Mouse (Mus musculus) ES-Bruce4 (cell line): ENCODE measurements around the gene Tcp10c. TPM values are rescaled to one million over a fixed set of nuclear protein-coding genes. Genes with fewer than 3 reads are reported as not detected.
"Not testable (repeated sequence)": the region's sequence is repeated elsewhere in the genome, so short reads cannot be mapped to it uniquely, and the experiment has no call there.

Experiments used
- H3K27ac ChIP-seq: 2 replicates; pipeline ENCODE4 v1.5.1; 2012; ENCODE audit warnings: low read length, inconsistent platforms; ENCODE audit not compliant: insufficient read depth
- H3K27me3 ChIP-seq: 2 replicates; pipeline ENCODE4 v1.6.1; 2012; ENCODE audit warnings: mild to moderate bottlenecking, low read length, inconsistent platforms; ENCODE audit not compliant: control insufficient read depth, poor library complexity, insufficient read depth, severe bottlenecking
- H3K36me3 ChIP-seq: 2 replicates; pipeline ENCODE4 v1.6.1; 2012; ENCODE audit warnings: inconsistent platforms, mild to moderate bottlenecking, low read length, moderate library complexity; ENCODE audit not compliant: control insufficient read depth, poor library complexity, insufficient read depth, severe bottlenecking
- H3K4me1 ChIP-seq: one replicate; pipeline ENCODE4 v1.8.1; 2011; ENCODE audit warnings: low read length; ENCODE audit not compliant: control insufficient read depth, insufficient read depth
- H3K4me3 ChIP-seq: 2 replicates; pipeline ENCODE4 v1.5.1; 2011; ENCODE audit warnings: low read depth, mild to moderate bottlenecking, low read length
- H3K9ac ChIP-seq: 2 replicates; pipeline ENCODE4 v1.6.1; 2012; ENCODE audit warnings: low read depth, mild to moderate bottlenecking, inconsistent platforms; ENCODE audit not compliant: poor library complexity, severe bottlenecking
- H3K9me3 ChIP-seq: replicated peaks from 2 replicates; pipeline ENCODE4 v1.6.1; 2012; ENCODE audit warnings: mild to moderate bottlenecking, low read length, inconsistent platforms; ENCODE audit not compliant: control insufficient read depth, poor library complexity, insufficient read depth, severe bottlenecking
- polyA plus RNA-seq: library from polyadenylated mRNA; stranded (reverse); fragments of >200 nt; gene quantifications from 2 replicates; pipeline ENCODE4 v1.2.4, GENCODE M21; 2011; ENCODE audit warnings: low read depth; ENCODE audit not compliant: missing spikeins, insufficient read depth, insufficient read length

The Tcp10c gene
- polyA plus RNA-seq, 1 experiment, result not detected

DNA sequence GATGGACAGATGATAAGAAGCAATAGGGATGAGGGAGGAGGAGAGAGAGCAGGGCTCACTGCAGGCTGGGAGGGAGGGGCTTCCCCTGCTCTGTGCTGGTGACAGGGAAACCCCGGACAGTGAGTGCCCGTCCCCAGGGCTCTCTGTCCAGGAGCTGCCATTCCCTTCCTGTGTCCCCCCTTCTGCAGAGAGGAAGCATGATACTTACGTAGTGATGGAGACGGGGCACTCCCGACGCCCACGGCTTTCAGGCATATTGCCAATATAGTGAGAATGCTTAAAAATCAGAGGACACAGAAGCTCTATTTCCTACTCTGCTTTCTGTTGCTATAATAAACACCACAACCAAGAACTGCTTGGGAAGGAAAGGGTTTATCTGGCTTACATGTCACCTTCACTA, 14.3 kb downstream of the Tcp10c start:
- not testable (repeated sequence) for H3K4me3 ChIP-seq, H3K27me3 ChIP-seq, H3K4me1 ChIP-seq, H3K27ac ChIP-seq, H3K36me3 ChIP-seq, H3K9ac ChIP-seq, H3K9me3 ChIP-seq

- not testable (repeated sequence) for H3K9ac ChIP-seq, H3K4me1 ChIP-seq, H3K4me3 ChIP-seq, H3K27ac ChIP-seq, H3K9me3 ChIP-seq, H3K27me3 ChIP-seq, H3K36me3 ChIP-seq
Observed at GRCm38 (mm10) chr17:13370746-13371145, 16.4 kb downstream of the Tcp10c start.

DNA sequence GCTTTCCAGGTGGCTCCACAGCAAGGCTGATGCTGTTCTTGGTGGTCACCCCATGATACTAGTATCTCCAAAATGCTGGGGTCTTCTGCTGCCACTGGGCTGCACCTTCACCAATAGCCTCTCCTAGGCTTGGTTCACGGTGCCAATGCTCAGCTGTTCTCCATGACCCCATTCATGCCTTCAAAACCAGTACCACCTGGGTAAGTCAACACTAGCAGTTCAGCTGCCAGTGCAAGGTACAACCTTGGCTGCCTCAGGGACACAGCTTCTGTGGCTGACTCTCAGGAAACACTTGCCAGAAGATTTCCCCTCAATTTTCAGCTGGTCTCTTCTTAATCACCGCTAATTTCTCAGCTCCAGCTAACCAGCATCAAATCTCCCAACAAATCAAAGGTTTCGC, 24.0 kb downstream of the Tcp10c start:
- not testable (repeated sequence) for H3K36me3 ChIP-seq, H3K9ac ChIP-seq, H3K9me3 ChIP-seq, H3K4me1 ChIP-seq, H3K27me3 ChIP-seq, H3K27ac ChIP-seq, H3K4me3 ChIP-seq

- not testable (repeated sequence) for H3K27ac ChIP-seq, H3K36me3 ChIP-seq, H3K9me3 ChIP-seq, H3K27me3 ChIP-seq, H3K4me3 ChIP-seq, H3K4me1 ChIP-seq, H3K9ac ChIP-seq
Observed at GRCm38 (mm10) chr17:13379951-13380615, 25.7 kb downstream of the Tcp10c start.

DNA sequence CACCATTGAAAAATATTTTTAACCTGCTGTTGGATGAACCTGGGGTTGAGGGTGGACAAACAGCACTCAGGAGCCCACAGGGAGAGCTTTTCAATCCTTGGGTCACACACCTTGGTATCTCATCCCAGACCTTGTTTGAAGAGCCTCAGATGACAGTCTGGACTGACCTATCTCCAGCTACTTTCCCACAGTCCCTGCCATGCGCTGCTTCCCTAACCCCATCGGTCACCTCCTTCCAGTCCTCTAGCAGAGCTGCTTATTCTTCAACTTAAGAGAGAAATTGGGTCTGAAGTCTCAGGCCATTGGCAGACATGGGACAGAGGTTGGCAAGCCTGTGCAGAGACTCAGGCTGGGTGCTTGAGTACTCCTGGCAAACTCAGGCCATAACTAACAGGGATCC, 26.9 kb downstream of the Tcp10c start:
- H3K27me3 ChIP-seq, H3K4me3 ChIP-seq, H3K27ac ChIP-seq, H3K4me1 ChIP-seq, H3K9me3 ChIP-seq, H3K36me3 ChIP-seq, H3K9ac ChIP-seq: not testable (repeated sequence)

GRCm38 (mm10) chr17:13391020-13391419, 36.6 kb downstream of the Tcp10c start:
- H3K4me3 ChIP-seq, H3K9me3 ChIP-seq, H3K27ac ChIP-seq, H3K9ac ChIP-seq, H3K27me3 ChIP-seq, H3K36me3 ChIP-seq, H3K4me1 ChIP-seq: not testable (repeated sequence)

GRCm38 (mm10) chr17:13399961-13400360, 45.6 kb downstream of the Tcp10c start:
- H3K27me3 ChIP-seq, H3K4me1 ChIP-seq, H3K36me3 ChIP-seq, H3K9ac ChIP-seq, H3K27ac ChIP-seq, H3K9me3 ChIP-seq, H3K4me3 ChIP-seq: not testable (repeated sequence)

DNA sequence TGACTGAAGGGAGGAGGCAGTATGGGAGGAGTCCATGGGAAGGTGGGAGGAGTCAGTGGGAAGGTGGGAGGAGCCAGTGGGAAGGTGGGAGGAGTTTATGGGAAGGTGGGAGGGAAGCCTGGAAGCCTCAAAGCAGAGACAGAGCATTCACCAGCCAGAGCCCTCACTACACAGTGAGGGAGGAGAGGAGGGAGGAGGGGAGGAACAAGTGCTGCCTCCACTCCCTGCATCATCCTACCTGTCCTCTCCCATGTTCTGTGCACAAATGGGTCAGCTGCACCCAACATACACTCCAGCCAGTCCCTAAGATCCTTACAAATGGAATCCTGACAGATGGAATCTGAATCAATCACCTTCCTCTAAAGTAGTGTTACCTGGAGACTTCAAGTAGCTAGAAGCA, 47.7 kb downstream of the Tcp10c start:
- H3K4me3 ChIP-seq, H3K4me1 ChIP-seq, H3K36me3 ChIP-seq, H3K27ac ChIP-seq, H3K9me3 ChIP-seq, H3K27me3 ChIP-seq, H3K9ac ChIP-seq: not testable (repeated sequence)

GRCm38 (mm10) chr17:13403527-13404131, 49.3 kb downstream of the Tcp10c start:
- not testable (repeated sequence) for H3K27ac ChIP-seq, H3K36me3 ChIP-seq, H3K27me3 ChIP-seq, H3K9ac ChIP-seq, H3K4me1 ChIP-seq, H3K4me3 ChIP-seq, H3K9me3 ChIP-seq

DNA sequence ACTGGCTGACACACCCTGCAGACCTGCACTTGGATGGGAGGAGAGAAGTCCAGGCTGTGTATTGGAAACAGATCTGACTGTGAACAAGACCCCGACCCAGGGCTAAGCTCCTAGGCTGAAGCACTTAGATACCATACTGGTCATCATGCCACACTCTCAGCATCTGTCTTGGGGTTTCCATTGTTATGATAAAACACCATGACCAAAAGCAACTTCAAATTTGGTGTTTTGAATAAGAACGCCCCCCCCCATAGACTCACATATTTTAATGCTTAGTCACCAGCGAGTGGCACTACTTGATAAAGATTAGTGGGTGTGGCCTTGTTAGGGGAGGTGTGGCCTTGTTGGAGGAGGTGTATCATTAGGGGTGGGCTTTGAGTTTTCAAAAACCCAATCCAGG, 51.7 kb downstream of the Tcp10c start:
- not testable (repeated sequence) for H3K36me3 ChIP-seq, H3K4me1 ChIP-seq, H3K4me3 ChIP-seq, H3K9ac ChIP-seq, H3K27me3 ChIP-seq, H3K9me3 ChIP-seq, H3K27ac ChIP-seq
